Mouse (Mus musculus) forebrain, embryonic 14.5 days (tissue): ENCODE data around the gene Cpm. TPM values are rescaled to one million over a fixed set of nuclear protein-coding genes. Genes with fewer than 3 reads are reported as not detected.
A peak's percentile ranks its signal among the peaks of the same experiment; 100 is the strongest.

Experiments
- ATAC-seq: fragments of 200-750 bp; cut with Nextera tagmentation; 2 replicates; pipeline ENCODE4 v1.8.0; 2017; ENCODE audit warnings: mild to moderate bottlenecking, moderate library complexity
- DNase-seq: peaks from one replicate; pipeline ENCODE4 v3.0.0-alpha.2; 2015; ENCODE audit warnings: low spot score
- H3K27ac ChIP-seq: fragments of 300-500 bp; sonication (generic); 2 replicates; pipeline ENCODE4 v1.5.1; 2014; ENCODE audit warnings: low read depth, mild to moderate bottlenecking, control low read depth, low read length, moderate library complexity
- H3K27me3 ChIP-seq: fragments of 300-500 bp; sonication (generic); replicated peaks from 2 replicates; pipeline ENCODE4 v1.6.1; 2014; ENCODE audit warnings: low read length, control low read depth, mixed read lengths; ENCODE audit not compliant: control insufficient read depth, insufficient read depth
- H3K36me3 ChIP-seq: fragments of 300-500 bp; sonication (generic); 2 replicates; pipeline ENCODE4 v1.6.1; 2014; ENCODE audit warnings: low read length, control low read depth; ENCODE audit not compliant: control insufficient read depth, insufficient read depth
- H3K4me1 ChIP-seq: fragments of 300-500 bp; sonication (generic); 2 replicates; pipeline ENCODE4 v1.6.1; 2014; ENCODE audit warnings: antibody characterized with exemption, low read length, control low read depth; ENCODE audit not compliant: control insufficient read depth, insufficient read depth
- H3K4me2 ChIP-seq: fragments of 300-500 bp; sonication (generic); 2 replicates; pipeline ENCODE4 v1.6.1; 2014; ENCODE audit warnings: mild to moderate bottlenecking, control low read depth, low read length
- H3K4me3 ChIP-seq: fragments of 300-500 bp; sonication (generic); 2 replicates; pipeline ENCODE4 v1.5.1; 2014; ENCODE audit warnings: low read depth, low read length, control low read depth
- H3K9ac ChIP-seq: fragments of 300-500 bp; sonication (generic); 2 replicates; pipeline ENCODE4 v1.6.1; 2014; ENCODE audit warnings: mild to moderate bottlenecking, low read length, control low read depth, moderate library complexity
- H3K9me3 ChIP-seq: fragments of 300-500 bp; sonication (generic); replicated peaks from 2 replicates; pipeline ENCODE4 v1.6.1; 2016; ENCODE audit warnings: low read length, control low read depth, mixed read lengths; ENCODE audit not compliant: control insufficient read depth
- WGBS: fragments of 180-500 bp; shearing (Covaris S2); extraction: QIAGEN DNeasy Blood & Tissue Kit; methylation state at CpG from one replicate; pipeline ENCODE4 v1.1.7; 2014; 5-methylcytosine and 5-hydroxymethylcytosine counted together
- polyA plus RNA-seq: library from polyadenylated mRNA; unstranded; fragments of >200 nt; fragmentation: Nextera tagmentation; extraction: Ambion mirVana; gene quantifications from 2 replicates; pipeline ENCODE4 v1.2.1, GENCODE M21; 2014

Cpm gene
- polyA plus RNA-seq, 1 experiment from 2014 or later: 6.1 TPM

DNA sequence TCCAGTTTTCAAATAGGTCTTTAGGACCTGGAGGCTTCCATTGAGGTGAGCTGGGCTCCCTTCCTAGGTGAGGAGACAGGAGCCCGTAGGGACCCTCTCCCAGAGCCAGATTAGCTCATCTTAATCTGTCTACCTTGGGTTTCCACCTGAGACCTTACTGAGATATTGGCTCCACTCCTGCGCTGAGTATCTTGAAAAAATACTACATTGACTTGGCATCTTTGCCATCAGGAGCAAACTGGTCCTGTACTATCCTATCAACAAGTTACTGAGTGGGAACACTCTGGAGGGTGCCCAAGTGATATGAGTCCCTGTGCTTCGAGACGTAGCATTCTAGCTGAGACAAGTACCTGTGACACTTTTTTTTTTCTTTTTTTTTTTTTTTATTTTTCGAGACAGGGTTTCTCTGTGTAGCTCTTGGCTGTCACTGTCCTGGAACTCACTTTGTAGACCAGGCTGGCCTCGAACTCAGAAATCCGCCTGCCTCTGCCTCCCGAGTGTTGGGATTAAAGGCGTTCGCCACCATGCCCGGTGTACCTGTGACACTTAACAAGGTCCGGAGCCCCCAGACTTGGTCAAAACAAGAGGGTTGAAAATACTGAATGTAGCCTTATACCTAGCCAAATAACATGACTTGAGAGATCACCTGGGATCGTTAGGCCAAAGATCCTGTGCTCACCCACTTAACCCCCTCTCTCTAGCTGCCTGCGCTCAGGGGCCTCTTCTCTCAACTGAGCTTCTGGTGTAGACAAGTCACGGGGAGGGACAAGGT, 13.4 kb downstream of the Cpm start:
- Histone ChIP-seq H3K4me3 (no peak overlapping the region), H3K9ac (no peak overlapping the region), H3K4me2 (no peak overlapping the region), H3K27me3 (no peaks in the 10 kb centered on the region), H3K9me3 (no peaks in the 10 kb centered on the region), H3K36me3 (no peaks in the 10 kb centered on the region), H3K4me1 (peaks cover 3% of the 10 kb centered on the region), H3K27ac (no peak overlapping the region)
- ATAC-seq (no peak), DNase-seq (no peak)
- WGBS: 94% methylated on average over 15 of the region's 15 CpGs

DNA sequence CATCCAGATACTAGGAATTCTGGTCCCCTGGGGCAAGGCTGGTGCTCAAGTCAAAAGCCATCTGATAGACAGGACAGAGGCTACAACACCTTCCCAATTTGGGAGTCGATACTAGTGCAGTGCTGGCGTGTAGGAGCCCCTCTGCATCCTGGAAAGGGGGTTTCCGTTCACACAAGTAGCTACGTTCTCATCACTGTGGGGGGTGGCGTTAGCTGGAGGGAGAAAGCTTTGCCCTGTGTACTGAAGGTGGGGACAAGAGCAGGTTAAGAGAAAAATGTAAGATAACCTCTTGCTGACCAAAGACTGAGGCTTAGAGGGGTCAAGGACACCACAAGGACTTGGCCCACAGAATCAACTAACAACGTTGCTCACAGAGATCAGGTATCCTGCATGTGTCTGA, 14.0 kb downstream of the Cpm start:
- Histone ChIP-seq H3K4me3 (no peak overlapping the region), H3K9ac (no peak overlapping the region), H3K4me2 (no peak overlapping the region), H3K27ac (no peak overlapping the region), H3K9me3 (no peaks in the 10 kb centered on the region), H3K27me3 (no peaks in the 10 kb centered on the region), H3K4me1 (peaks cover 3% of the 10 kb centered on the region), H3K36me3 (no peaks in the 10 kb centered on the region)
- no peak for DNase-seq
- 84% methylated on average over 6 of the region's 6 CpGs for WGBS
- no peak for ATAC-seq

DNA sequence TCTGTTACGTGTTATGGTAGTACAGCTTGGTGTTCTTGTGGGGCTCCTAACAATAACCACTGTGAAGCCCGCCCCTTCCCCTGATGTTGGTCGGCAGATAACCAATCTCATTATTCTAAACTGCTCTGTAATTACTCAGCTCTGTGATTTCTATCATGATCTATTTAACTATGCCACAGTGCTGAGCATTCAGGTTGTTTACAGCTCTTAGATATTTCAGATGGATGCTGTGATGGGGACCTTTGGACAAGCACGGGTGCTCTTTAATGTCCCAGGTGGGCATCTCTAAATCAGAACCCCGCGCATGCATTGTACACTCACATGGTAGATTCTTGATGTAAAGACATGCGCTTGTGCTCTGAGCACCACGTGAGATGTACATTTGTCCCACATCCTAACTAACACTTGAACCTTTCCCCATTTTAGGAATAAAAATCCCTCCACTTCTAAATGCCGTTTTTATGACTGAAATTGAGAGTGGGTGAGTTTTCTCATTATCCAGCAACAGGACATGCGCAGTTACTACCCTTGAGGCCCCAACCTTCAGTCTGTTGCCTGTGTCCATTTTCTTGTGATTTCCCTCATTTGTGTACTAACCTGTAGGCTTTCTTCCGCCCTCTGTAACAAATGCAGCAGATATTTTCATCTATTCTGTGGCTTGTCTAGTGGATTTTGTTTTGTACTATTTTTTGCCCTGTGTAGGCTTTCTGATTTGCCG, 14.6 kb downstream of the Cpm start:
- Histone ChIP-seq H3K4me2 (no peak overlapping the region), H3K27ac (no peak overlapping the region), H3K36me3 (no peaks in the 10 kb centered on the region), H3K9ac (no peak overlapping the region), H3K9me3 (no peaks in the 10 kb centered on the region), H3K4me1 (peaks cover 3% of the 10 kb centered on the region), H3K27me3 (no peaks in the 10 kb centered on the region), H3K4me3 (no peak overlapping the region)
- no peak for ATAC-seq
- 91% methylated on average over 12 of the region's 12 CpGs for WGBS
- DNase-seq: no peak

DNA sequence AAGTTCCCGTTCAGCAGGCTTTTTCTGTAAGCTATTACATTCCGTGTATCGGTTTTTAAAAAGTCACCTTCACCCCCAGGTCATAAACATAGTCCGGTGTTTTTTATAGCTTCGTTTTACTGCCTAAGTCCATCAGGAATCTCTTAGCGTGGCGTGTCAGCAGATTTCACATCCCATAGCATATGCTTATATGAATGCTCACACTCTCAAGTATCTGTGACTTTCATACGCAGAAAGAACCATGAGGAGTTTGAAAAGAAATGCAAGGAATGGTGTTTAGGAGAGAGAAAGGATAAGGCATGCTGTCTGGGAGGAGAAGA, 15.1 kb downstream of the Cpm start:
- no peaks in the 10 kb centered on the region for H3K36me3 ChIP-seq
- H3K9ac ChIP-seq: no peak overlapping the region
- no peaks in the 10 kb centered on the region for H3K27me3 ChIP-seq
- peaks cover 3% of the 10 kb centered on the region for H3K4me1 ChIP-seq
- no peak overlapping the region for H3K4me3 ChIP-seq
- no peak for ATAC-seq
- H3K27ac ChIP-seq: no peak overlapping the region
- no peak overlapping the region for H3K4me2 ChIP-seq
- DNase-seq: no peak
- 93% methylated on average over 8 of the region's 8 CpGs for WGBS
- no peaks in the 10 kb centered on the region for H3K9me3 ChIP-seq

DNA sequence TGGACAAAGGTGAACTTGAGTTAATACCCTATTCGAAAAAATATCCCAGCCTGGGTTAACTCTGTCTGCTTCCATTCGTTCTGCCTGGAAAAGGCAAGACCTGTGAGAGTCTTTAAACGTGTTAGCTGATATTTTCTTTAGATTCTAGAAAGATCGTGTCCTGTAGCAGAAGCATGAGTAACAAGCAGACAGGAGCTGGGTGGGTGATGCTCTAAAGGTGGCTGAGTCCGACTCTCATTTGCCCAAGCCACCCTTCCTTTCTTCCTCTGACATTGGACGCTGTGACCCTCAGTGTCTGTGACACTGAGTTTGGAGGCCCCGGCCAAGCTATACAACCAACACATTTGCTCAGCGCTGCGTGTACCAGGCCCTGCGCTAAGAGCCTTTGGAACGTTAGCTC, 15.5 kb downstream of the Cpm start:
- H3K27ac ChIP-seq: no peak overlapping the region
- H3K9me3 ChIP-seq: no peaks in the 10 kb centered on the region
- WGBS: 90% methylated on average over 11 of the region's 11 CpGs
- no peak for ATAC-seq
- no peak overlapping the region for H3K4me2 ChIP-seq
- H3K9ac ChIP-seq: no peak overlapping the region
- no peaks in the 10 kb centered on the region for H3K36me3 ChIP-seq
- no peak for DNase-seq
- H3K4me1 ChIP-seq: peaks cover 3% of the 10 kb centered on the region
- no peaks in the 10 kb centered on the region for H3K27me3 ChIP-seq
- no peak overlapping the region for H3K4me3 ChIP-seq

DNA sequence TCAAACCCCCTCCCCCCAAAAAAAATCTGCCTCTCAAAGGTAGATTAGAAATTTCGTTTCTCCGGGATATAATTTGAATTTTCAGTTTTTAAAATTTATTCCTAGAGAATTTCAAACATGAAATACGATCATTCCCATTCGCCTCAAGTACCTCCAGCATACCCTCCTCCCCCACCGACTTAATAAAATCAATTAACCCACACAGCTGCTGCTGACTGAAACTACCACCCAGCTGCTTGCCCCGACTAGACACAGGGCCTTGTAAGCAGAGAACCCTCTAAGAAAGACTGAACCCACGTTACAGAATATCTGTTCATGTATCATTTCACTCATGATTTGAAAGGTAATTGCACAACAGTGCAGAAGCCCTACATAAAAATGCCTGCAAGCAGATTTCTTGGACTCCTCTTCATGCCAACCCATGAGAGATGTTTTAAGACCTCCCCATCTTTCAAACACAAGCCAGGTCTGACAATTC, 16.2 kb downstream of the Cpm start:
- peaks cover 3% of the 10 kb centered on the region for H3K4me1 ChIP-seq
- no peak overlapping the region for H3K4me3 ChIP-seq
- WGBS: 82% methylated on average over 7 of the region's 7 CpGs
- DNase-seq: no peak
- H3K27ac ChIP-seq: no peak overlapping the region
- H3K4me2 ChIP-seq: no peak overlapping the region
- no peak overlapping the region for H3K9ac ChIP-seq
- no peaks in the 10 kb centered on the region for H3K36me3 ChIP-seq
- H3K27me3 ChIP-seq: no peaks in the 10 kb centered on the region
- no peaks in the 10 kb centered on the region for H3K9me3 ChIP-seq
- no peak for ATAC-seq

DNA sequence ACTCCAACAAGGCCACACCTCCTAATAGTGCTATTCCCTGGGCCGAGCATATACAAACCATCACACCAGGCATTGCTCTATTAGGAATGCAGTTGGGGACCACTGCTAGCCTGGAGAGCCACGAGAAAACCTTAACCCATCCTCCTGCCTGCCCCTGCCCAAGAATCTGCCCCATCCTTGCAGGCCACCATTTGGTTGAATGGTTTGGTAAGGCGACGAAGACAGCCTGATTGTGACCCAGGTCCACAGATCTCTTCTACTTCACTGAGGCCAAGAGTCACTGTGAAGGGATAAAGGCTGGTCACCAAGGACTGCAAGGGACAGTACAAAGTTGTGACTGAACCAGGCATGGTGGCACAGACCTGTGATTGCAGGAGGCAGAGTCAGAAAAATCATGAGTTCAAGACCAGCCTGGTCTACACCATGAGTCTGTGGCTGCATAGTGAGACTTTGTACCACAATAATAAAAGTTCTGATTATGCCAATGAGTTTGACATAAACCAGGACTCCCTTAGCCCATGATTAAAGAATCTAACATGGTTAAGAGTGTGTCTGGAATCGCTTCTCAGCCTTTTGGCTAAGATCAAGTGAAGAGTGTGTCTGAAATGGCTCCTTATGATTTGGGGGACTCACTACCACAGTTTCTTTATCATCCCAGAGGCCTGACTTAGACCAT, 17.3 kb downstream of the Cpm start:
- DNase-seq: no peak
- H3K4me3 ChIP-seq: no peak overlapping the region
- no peaks in the 10 kb centered on the region for H3K27me3 ChIP-seq
- no peak overlapping the region for H3K4me2 ChIP-seq
- H3K9ac ChIP-seq: no peak overlapping the region
- H3K4me1 ChIP-seq: peaks cover 3% of the 10 kb centered on the region
- H3K9me3 ChIP-seq: no peaks in the 10 kb centered on the region
- no peak for ATAC-seq
- H3K36me3 ChIP-seq: no peaks in the 10 kb centered on the region
- 85% methylated on average over 5 of the region's 5 CpGs for WGBS
- 0 out of 2 replicates have a peak overlapping the region, but pooled peaks have one; percentile 3 for H3K27ac ChIP-seq

DNA sequence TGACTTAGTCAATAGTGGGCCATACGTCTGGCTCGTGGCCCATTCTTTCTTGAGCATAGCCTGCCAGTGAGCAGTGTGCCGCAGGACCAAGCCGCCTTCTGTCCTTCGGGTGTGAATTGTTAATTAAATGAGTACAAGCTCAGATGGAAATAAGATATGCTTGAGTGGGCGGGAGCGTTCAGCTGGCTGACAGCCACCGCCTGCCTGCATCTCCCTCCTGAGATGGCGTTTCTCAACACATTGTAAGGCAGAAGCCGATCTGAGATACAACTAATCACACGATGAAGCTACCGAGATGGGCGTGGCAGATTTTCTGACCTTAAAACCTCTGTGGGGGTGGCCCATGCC, 17.8 kb downstream of the Cpm start:
- DNase-seq: peak; percentile 84
- Histone ChIP-seq H3K4me1 (peaks cover 3% of the 10 kb centered on the region), H3K27me3 (no peaks in the 10 kb centered on the region), H3K36me3 (no peaks in the 10 kb centered on the region), H3K9me3 (no peaks in the 10 kb centered on the region), H3K4me2 (no peak overlapping the region), H3K4me3 (no peak overlapping the region), H3K27ac (0 out of 2 replicates have a peak overlapping the region, but pooled peaks have one; percentile 3), H3K9ac (no peak overlapping the region)
- peak; percentile 96 for ATAC-seq
- WGBS: 22% methylated on average over 13 of the region's 13 CpGs
